Mouse (Mus musculus): Measurements from ENCODE around the gene Myh4.

The Myh4 gene

GRCm38 (mm10) chr11:67237481-67238079, at the start of gene Myh4:
Gene Myh4 (plus strand): TSS chr11:67238029.
- no peak for DNase-seq (ENCODE audit: low read depth, low spot score)

- DNase-seq (ENCODE audit: low read depth, low spot score): no peak
Observed at GRCm38 (mm10) chr11:67190316-67190715, 47.5 kb upstream of the Myh4 start.

GRCm38 (mm10) chr11:67190814-67191213, 47.0 kb upstream of the Myh4 start:
- no peak for DNase-seq (ENCODE audit: low read depth, low spot score)

GRCm38 (mm10) chr11:67191496-67191895, 46.3 kb upstream of the Myh4 start:
- DNase-seq (ENCODE audit: low read depth, low spot score): no peak

- no peak for DNase-seq (ENCODE audit: low read depth, low spot score)
Observed at GRCm38 (mm10) chr11:67199321-67199720, 38.5 kb upstream of the Myh4 start.

GRCm38 (mm10) chr11:67199752-67200151, 38.1 kb upstream of the Myh4 start, which contains the start of gene Myh1:
Gene Myh1 (plus strand): TSS chr11:67200052.
- no peak for DNase-seq (ENCODE audit: low read depth, low spot score)

GRCm38 (mm10) chr11:67204766-67205165, 33.1 kb upstream of the Myh4 start:
- no peak for DNase-seq (ENCODE audit: low read depth, low spot score)

GRCm38 (mm10) chr11:67221803-67222202, 16.0 kb upstream of the Myh4 start:
- no peak for DNase-seq (ENCODE audit: low read depth, low spot score)

GRCm38 (mm10) chr11:67224466-67224865, 13.4 kb upstream of the Myh4 start:
- no peak for DNase-seq (ENCODE audit: low read depth, low spot score)

- DNase-seq (ENCODE audit: low read depth, low spot score): no peak
Observed at GRCm38 (mm10) chr11:67228731-67229130, 9.1 kb upstream of the Myh4 start.

GRCm38 (mm10) chr11:67229166-67229565, 8.7 kb upstream of the Myh4 start:
- no peak for DNase-seq (ENCODE audit: low read depth, low spot score)

GRCm38 (mm10) chr11:67229946-67230345, 7.9 kb upstream of the Myh4 start:
- DNase-seq (ENCODE audit: low read depth, low spot score): no peak

GRCm38 (mm10) chr11:67235639-67236358, 2.0 kb upstream of the Myh4 start:
- DNase-seq (ENCODE audit: low read depth, low spot score): peak; percentile 51

GRCm38 (mm10) chr11:67236799-67237198, 1.0 kb upstream of the Myh4 start:
- DNase-seq (ENCODE audit: low read depth, low spot score): no peak

- no peak for DNase-seq (ENCODE audit: low read depth, low spot score)
Observed at GRCm38 (mm10) chr11:67241051-67241450, 3.2 kb downstream of the Myh4 start.

- DNase-seq (ENCODE audit: low read depth, low spot score): no peak
Observed at GRCm38 (mm10) chr11:67253691-67254090, 15.9 kb downstream of the Myh4 start.

GRCm38 (mm10) chr11:67257048-67257447, 19.2 kb downstream of the Myh4 start:
- no peak for DNase-seq (ENCODE audit: low read depth, low spot score)

- no peak for DNase-seq (ENCODE audit: low read depth, low spot score)
Observed at GRCm38 (mm10) chr11:67260956-67261355, 23.1 kb downstream of the Myh4 start.

- no peak for DNase-seq (ENCODE audit: low read depth, low spot score)
Observed at GRCm38 (mm10) chr11:67276601-67277174, 38.9 kb downstream of the Myh4 start, which contains the start of gene Myh8. Gene Myh8 (plus strand): TSS chr11:67277124.

GRCm38 (mm10) chr11:67293440-67293839, 55.6 kb downstream of the Myh4 start:
- no peak for DNase-seq (ENCODE audit: low read depth, low spot score)

All from forelimb bud, embryonic 11.5 days (tissue).